Mouse (Mus musculus): ENCODE measurements around the gene Chmp4b. TPM values are rescaled to one million over a fixed set of nuclear protein-coding genes. Genes with fewer than 3 reads are reported as not detected.

The Chmp4b gene
- polyA plus RNA-seq, 1 experiment from 2014 or later, result 13.3 TPM

DNA sequence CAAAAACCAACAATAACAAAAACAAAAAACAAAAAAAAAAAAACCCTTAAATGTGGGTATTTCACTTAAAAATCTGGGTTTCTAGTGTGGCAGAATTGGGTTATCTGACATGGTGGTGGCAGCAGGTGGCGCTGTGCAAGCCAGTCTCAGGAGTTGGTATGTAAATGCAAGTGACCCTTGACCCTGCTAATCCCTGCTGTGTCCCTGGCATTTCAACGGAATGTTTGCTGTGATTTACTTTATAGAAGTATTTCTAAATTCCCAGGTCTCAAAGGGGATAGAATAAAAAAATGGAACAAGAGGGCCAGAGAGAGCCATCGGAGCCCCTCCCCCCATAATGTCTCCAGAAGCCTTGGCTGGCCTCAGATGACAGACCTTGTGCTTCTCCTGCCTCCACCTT is 3.4 kb upstream of the Chmp4b start:
- Histone ChIP-seq H3K4me3 (ENCODE audit: low read depth, low read length) (no peak overlapping the region), H3K9me3 (ENCODE audit: control insufficient read depth, low read length) (no peaks in the 10 kb centered on the region), H3K36me3 (ENCODE audit: control insufficient read depth, insufficient read depth, low read length) (no peaks in the 10 kb centered on the region), H3K27ac (ENCODE audit: low read depth, low read length) (no peak overlapping the region), H3K9ac (ENCODE audit: low read length) (no peak overlapping the region), H3K4me1 (replicated peaks; ENCODE audit: control insufficient read depth, insufficient read depth, low read length) (no peaks in the 10 kb centered on the region), H3K4me2 (ENCODE audit: low read depth, low read length, severe bottlenecking) (no peak overlapping the region), H3K27me3 (ENCODE audit: control insufficient read depth, insufficient read depth, low read length) (no peaks in the 10 kb centered on the region)
- 24% methylated on average over 3 of the region's 3 CpGs for WGBS
- peak; percentile 63 for DNase-seq (ENCODE audit: low spot score)
- no peak for ATAC-seq (replicated peaks; ENCODE audit: low FRiP score)

DNA sequence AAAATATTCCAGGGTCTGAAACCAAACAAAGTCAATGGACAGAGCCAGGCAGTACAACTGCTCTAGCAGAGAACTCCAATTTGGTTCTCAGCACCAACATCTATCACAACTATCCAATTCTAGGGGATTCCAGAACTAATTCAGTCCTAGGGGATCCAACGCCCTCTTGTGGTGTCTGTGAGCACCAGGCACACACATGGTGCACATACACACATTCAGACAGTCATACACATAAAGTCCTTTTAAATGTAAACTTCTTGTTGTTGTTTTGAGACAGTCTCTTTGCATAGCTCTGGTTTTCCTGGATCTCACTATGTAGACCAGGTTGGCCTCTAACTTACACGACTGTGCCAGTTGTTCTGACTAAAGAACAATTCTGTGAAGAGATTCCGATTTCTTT is 1.1 kb upstream of the Chmp4b start:
- Histone ChIP-seq H3K27me3 (ENCODE audit: control insufficient read depth, insufficient read depth, low read length) (no peaks in the 10 kb centered on the region), H3K9ac (ENCODE audit: low read length) (no peak overlapping the region), H3K4me3 (ENCODE audit: low read depth, low read length) (no peak overlapping the region), H3K4me1 (replicated peaks; ENCODE audit: control insufficient read depth, insufficient read depth, low read length) (no peaks in the 10 kb centered on the region), H3K9me3 (ENCODE audit: control insufficient read depth, low read length) (no peaks in the 10 kb centered on the region), H3K27ac (ENCODE audit: low read depth, low read length) (no peak overlapping the region), H3K36me3 (ENCODE audit: control insufficient read depth, insufficient read depth, low read length) (no peaks in the 10 kb centered on the region), H3K4me2 (ENCODE audit: low read depth, low read length, severe bottlenecking) (no peak overlapping the region)
- WGBS, result 89% methylated on average over 3 of the region's 3 CpGs
- ATAC-seq (replicated peaks; ENCODE audit: low FRiP score), result no peak
- no peak for DNase-seq (ENCODE audit: low spot score)

DNA sequence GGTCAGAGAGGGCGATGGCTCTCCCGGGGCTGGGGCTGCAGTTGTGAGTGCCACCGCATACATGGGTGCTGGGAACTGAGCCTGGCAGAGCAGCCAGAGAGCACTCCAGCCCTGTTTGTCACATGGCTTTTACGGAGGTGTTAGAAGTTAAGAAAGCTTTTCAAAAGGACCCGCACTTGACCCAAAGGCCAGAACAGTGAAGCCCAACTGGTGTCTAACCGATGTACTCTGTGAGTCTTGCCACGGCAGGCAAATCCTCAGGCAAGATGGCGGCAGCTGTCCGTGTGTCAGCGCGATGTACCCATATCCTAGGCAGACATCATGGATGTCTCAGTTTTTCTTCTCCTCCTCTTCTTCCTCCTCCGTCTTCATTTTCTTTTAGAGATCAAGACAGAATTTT is 3.5 kb downstream of the Chmp4b start:
- Histone ChIP-seq H3K9ac (ENCODE audit: low read length) (no peak overlapping the region), H3K4me3 (ENCODE audit: low read depth, low read length) (no peak overlapping the region), H3K27ac (ENCODE audit: low read depth, low read length) (no peak overlapping the region), H3K36me3 (ENCODE audit: control insufficient read depth, insufficient read depth, low read length) (no peaks in the 10 kb centered on the region), H3K27me3 (ENCODE audit: control insufficient read depth, insufficient read depth, low read length) (no peaks in the 10 kb centered on the region), H3K4me2 (ENCODE audit: low read depth, low read length, severe bottlenecking) (no peak overlapping the region), H3K4me1 (replicated peaks; ENCODE audit: control insufficient read depth, insufficient read depth, low read length) (peaks cover 8% of the 10 kb centered on the region; the same call in 1 of the 2 replicates), H3K9me3 (ENCODE audit: control insufficient read depth, low read length) (no peaks in the 10 kb centered on the region)
- ATAC-seq (replicated peaks; ENCODE audit: low FRiP score), result no peak
- no peak for DNase-seq (ENCODE audit: low spot score)
- WGBS, result 96% methylated on average over 12 of the region's 12 CpGs

DNA sequence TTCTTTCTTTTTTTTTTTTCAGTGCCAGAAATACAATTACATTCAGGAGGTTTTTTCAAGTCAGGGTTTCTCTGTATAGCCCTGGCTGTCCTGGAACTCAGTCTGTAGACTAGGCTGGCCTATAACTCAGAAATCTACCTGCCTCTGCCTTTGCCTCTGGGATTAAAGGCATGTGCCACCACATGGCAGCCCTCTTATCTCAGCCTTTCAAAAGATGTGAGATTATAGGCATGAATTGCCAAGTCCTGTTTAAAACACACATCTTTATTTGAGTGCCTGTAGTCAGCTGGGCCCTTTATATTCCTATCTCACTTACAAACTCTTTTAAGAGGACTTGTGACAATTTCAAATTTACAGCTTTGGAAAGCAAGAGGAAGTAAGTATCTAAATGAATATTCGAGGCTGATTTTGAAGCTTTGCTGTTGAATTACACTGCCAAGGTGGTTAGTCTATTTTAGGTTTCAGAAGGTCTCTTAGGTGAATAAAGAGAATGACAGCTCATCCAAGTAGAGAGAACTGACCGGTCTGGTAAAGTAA is 4.4 kb downstream of the Chmp4b start:
- H3K4me2 ChIP-seq (ENCODE audit: low read depth, low read length, severe bottlenecking), result no peak overlapping the region; the same call in 1 of the 2 replicates
- H3K4me3 ChIP-seq (ENCODE audit: low read depth, low read length), result no peak overlapping the region
- no peak overlapping the region for H3K27ac ChIP-seq (ENCODE audit: low read depth, low read length)
- 92% methylated on average over 2 of the region's 2 CpGs for WGBS
- no peaks in the 10 kb centered on the region for H3K36me3 ChIP-seq (ENCODE audit: control insufficient read depth, insufficient read depth, low read length)
- DNase-seq (ENCODE audit: low spot score) (no peak), ATAC-seq (replicated peaks; ENCODE audit: low FRiP score) (no peak)
- no peaks in the 10 kb centered on the region for H3K9me3 ChIP-seq (ENCODE audit: control insufficient read depth, low read length)
- H3K9ac ChIP-seq (ENCODE audit: low read length), result 0 out of 2 replicates have a peak overlapping the region, but pooled peaks have one; percentile 16
- peaks cover 8% of the 10 kb centered on the region; the same call in 1 of the 2 replicates for H3K4me1 ChIP-seq (replicated peaks; ENCODE audit: control insufficient read depth, insufficient read depth, low read length)
- H3K27me3 ChIP-seq (ENCODE audit: control insufficient read depth, insufficient read depth, low read length), result no peaks in the 10 kb centered on the region

DNA sequence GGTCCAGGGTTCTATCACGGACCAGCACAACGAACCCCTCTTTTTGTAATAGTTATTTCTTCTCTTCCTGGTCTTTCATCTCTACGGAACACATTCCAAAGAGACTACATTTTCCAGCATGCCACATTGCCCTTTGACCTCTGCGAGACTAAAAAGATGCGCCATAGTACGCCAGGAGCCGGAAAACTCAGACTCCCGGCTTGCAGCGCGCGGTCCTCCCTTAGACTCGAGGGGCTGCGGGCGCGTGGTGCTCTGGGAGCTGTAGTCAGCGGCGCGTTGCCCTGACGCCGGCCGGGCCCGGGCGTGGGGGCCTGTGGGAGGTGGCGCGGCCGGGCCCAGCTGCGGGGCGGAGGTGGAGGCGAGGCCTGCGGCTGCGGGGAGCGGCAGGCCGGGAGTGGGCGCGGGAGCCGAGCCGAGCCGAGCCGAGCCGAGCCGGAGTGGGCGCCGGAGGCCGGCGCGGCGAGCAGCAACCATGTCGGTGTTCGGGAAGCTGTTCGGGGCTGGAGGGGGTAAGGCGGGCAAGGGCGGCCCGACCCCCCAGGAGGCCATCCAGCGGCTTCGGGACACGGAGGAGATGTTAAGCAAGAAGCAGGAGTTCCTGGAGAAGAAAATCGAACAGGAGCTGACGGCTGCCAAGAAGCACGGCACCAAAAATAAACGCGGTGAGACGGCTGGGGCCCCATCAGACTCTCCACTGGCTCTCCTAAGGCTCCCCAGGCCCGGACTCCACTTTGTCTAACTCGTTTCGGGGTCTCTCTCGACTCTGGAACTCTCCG is 5.4 kb downstream of the Chmp4b start:
- WGBS, result under 1% methylated on average over 66 of the region's 67 CpGs
- H3K9me3 ChIP-seq (ENCODE audit: control insufficient read depth, low read length), result no peaks in the 10 kb centered on the region
- H3K9ac ChIP-seq (ENCODE audit: low read length), result peak overlapping the region; percentile 93
- peaks cover 8% of the 10 kb centered on the region; the same call in 1 of the 2 replicates for H3K4me1 ChIP-seq (replicated peaks; ENCODE audit: control insufficient read depth, insufficient read depth, low read length)
- H3K4me2 ChIP-seq (ENCODE audit: low read depth, low read length, severe bottlenecking), result peak overlapping the region; percentile 98
- H3K27ac ChIP-seq (ENCODE audit: low read depth, low read length), result peak overlapping the region; percentile 53
- ATAC-seq (replicated peaks; ENCODE audit: low FRiP score) (peak; percentile 99), DNase-seq (ENCODE audit: low spot score) (peak; percentile 98)
- peak overlapping the region; percentile 91 for H3K4me3 ChIP-seq (ENCODE audit: low read depth, low read length)
- no peaks in the 10 kb centered on the region for H3K27me3 ChIP-seq (ENCODE audit: control insufficient read depth, insufficient read depth, low read length)
- H3K36me3 ChIP-seq (ENCODE audit: control insufficient read depth, insufficient read depth, low read length), result no peaks in the 10 kb centered on the region

DNA sequence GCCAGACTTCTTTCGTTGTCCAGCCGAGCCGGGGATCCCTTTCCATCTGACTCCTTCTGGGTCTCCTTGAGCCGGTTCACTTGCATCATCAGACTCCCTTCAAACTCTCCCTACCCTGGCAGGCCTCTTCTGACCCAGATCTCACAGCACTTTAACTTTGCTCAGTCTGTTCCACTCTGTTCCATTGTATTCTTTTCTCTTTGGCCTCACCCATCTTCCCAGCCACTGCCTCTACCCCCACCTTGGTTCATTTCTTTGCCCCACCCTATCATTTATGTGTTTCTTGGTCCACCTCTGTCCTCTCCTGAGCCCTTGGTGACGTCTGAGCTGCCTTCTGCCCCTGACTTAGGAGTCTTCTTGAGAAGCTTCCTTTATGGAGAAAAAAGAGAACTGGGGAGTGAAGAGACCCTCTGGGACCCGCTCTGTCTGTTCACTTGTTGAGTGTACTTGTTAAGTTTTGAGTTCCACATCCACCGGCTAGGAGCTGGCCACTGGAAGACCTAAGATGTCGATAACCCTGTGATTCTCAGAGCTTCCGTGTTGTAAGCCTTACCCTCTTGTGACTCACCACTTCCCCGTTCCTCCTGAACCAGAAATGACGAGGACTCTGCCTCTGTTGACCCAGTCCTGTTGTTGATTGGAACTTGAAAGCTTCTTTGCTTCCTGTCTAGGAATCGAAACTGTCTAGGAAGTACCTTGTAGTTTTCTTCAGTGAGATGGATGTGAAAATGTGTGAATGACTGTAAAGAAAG is 6.2 kb downstream of the Chmp4b start:
- Histone ChIP-seq H3K27ac (ENCODE audit: low read depth, low read length) (peak overlapping the region; percentile 53), H3K4me1 (replicated peaks; ENCODE audit: control insufficient read depth, insufficient read depth, low read length) (peaks cover 8% of the 10 kb centered on the region; the same call in 1 of the 2 replicates), H3K9ac (ENCODE audit: low read length) (peak overlapping the region; percentile 93), H3K27me3 (ENCODE audit: control insufficient read depth, insufficient read depth, low read length) (no peaks in the 10 kb centered on the region), H3K4me2 (ENCODE audit: low read depth, low read length, severe bottlenecking) (peak overlapping the region; percentile 98), H3K9me3 (ENCODE audit: control insufficient read depth, low read length) (no peaks in the 10 kb centered on the region), H3K36me3 (ENCODE audit: control insufficient read depth, insufficient read depth, low read length) (no peaks in the 10 kb centered on the region), H3K4me3 (ENCODE audit: low read depth, low read length) (peak overlapping the region; percentile 91)
- DNase-seq (ENCODE audit: low spot score), result no peak
- ATAC-seq (replicated peaks; ENCODE audit: low FRiP score), result peak; percentile 26; the same call in 1 of the 2 replicates
- WGBS, result 24% methylated on average over 12 of the region's 12 CpGs

DNA sequence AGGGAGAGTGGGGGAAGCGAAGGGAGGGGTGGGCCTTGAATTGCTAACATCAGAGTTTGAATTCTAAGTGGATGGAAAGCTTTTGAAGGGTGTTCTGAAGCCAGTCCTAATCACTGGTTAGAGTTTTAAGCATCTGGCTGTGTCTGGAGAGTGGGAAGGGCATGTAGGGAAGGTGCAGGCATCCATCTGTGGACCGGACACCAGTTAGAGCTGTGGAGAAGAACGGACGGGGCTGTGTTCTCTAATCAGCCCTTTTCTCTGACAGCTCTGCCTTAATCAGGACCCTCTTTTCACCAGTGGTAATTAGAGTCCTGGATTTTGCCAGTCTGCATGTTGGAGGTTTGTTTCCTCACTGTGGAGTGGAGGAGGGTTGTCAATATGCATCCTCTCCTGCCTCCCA is 7.6 kb downstream of the Chmp4b start:
- Histone ChIP-seq H3K27ac (ENCODE audit: low read depth, low read length) (no peak overlapping the region), H3K27me3 (ENCODE audit: control insufficient read depth, insufficient read depth, low read length) (no peaks in the 10 kb centered on the region), H3K4me1 (replicated peaks; ENCODE audit: control insufficient read depth, insufficient read depth, low read length) (peaks cover 8% of the 10 kb centered on the region; the same call in 1 of the 2 replicates), H3K9me3 (ENCODE audit: control insufficient read depth, low read length) (no peaks in the 10 kb centered on the region), H3K4me3 (ENCODE audit: low read depth, low read length) (no peak overlapping the region), H3K4me2 (ENCODE audit: low read depth, low read length, severe bottlenecking) (no peak overlapping the region), H3K9ac (ENCODE audit: low read length) (no peak overlapping the region; the same call in 1 of the 2 replicates), H3K36me3 (ENCODE audit: control insufficient read depth, insufficient read depth, low read length) (no peaks in the 10 kb centered on the region)
- DNase-seq (ENCODE audit: low spot score) (no peak), ATAC-seq (replicated peaks; ENCODE audit: low FRiP score) (no peak)
- 86% methylated on average over 4 of the region's 4 CpGs for WGBS

DNA sequence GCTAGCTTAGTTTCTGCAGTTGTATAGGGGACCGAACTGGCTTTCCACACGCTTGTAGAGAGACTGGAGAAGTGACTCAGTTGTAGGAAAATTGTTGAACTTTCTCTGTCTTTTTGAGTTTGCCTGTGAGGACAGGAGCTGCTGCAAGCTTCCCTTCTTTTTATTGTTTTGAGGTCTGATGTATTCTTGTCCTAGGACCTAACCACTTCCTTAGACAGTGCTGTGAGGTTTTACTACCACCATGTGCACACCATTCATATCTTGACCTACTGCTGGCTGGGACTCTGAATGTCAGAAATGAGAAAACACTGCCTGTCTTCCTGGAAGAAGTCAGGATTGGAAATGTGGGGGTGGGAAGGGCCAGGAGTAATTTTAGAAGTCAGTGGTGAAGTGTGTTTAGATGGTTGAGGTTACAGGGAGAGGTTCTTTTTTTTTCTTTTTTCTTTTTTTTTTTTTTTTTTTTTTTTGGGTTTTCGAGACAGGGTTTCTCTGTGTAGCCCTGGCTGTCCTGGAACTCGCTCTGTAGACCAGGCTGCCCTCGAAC is 8.1 kb downstream of the Chmp4b start:
- no peak overlapping the region for H3K4me2 ChIP-seq (ENCODE audit: low read depth, low read length, severe bottlenecking)
- ATAC-seq (replicated peaks; ENCODE audit: low FRiP score) (no peak), DNase-seq (ENCODE audit: low spot score) (no peak)
- WGBS, result 76% methylated on average over 3 of the region's 5 CpGs
- H3K4me1 ChIP-seq (replicated peaks; ENCODE audit: control insufficient read depth, insufficient read depth, low read length), result peaks cover 8% of the 10 kb centered on the region; the same call in 1 of the 2 replicates
- H3K36me3 ChIP-seq (ENCODE audit: control insufficient read depth, insufficient read depth, low read length), result no peaks in the 10 kb centered on the region
- H3K4me3 ChIP-seq (ENCODE audit: low read depth, low read length), result no peak overlapping the region
- no peak overlapping the region for H3K27ac ChIP-seq (ENCODE audit: low read depth, low read length)
- no peaks in the 10 kb centered on the region for H3K27me3 ChIP-seq (ENCODE audit: control insufficient read depth, insufficient read depth, low read length)
- H3K9ac ChIP-seq (ENCODE audit: low read length), result no peak overlapping the region
- H3K9me3 ChIP-seq (ENCODE audit: control insufficient read depth, low read length), result no peaks in the 10 kb centered on the region
